23 mouse cellular contexts compared by ENCODE assay signal in genomic region chr12:75258101-75258500, GRCm38 (mm10). TPM values are rescaled to one million over a fixed set of nuclear protein-coding genes. Genes with fewer than 3 reads are reported as not detected.
A peak's percentile ranks its signal among the peaks of the same experiment; 100 is the strongest.
DNase-seq lines count a peak whose midpoint lies in the region; ATAC-seq and TF ChIP-seq lines count a peak whose summit lies in the region.
"Had no signal": no experiment of that assay in that cellular context is flagged by ENCODE, and none has a peak within 500 bp of the region (broad histone marks: within the 10 kb centered on the region; RNA-seq: fewer than 3 reads in every experiment).

No protein-coding gene starts in this region.

- H3K4me2 ChIP-seq in midbrain, postnatal 0 days (ENCODE audit: low read depth, low read length, poor library complexity, severe bottlenecking), result no peak overlapping the region
- no peak overlapping the region for H3K4me2 ChIP-seq in midbrain, embryonic 13.5 days (replicated peaks)
- H3K4me2 ChIP-seq: embryonic facial prominence, embryonic 15.5 days; heart, embryonic 11.5 days; limb, embryonic 12.5 days; liver, embryonic 11.5 days had no signal

- H3K36me3 ChIP-seq in kidney, adult 2 months (ENCODE audit: control insufficient read depth, insufficient read depth, low read length), result no peaks in the 10 kb centered on the region
- H3K36me3 ChIP-seq in midbrain, postnatal 0 days (ENCODE audit: insufficient read depth, low read length), result no peaks in the 10 kb centered on the region
- no peaks in the 10 kb centered on the region for H3K36me3 ChIP-seq in midbrain, embryonic 13.5 days
- H3K36me3 ChIP-seq: embryonic facial prominence, embryonic 15.5 days; limb, embryonic 12.5 days had no signal

- no peak overlapping the region for H3K27ac ChIP-seq in kidney, adult 2 months (ENCODE audit: insufficient read depth, low read depth, low read length)
- no peak overlapping the region for H3K27ac ChIP-seq in midbrain, postnatal 0 days (ENCODE audit: low read depth, low read length)
- no peak overlapping the region for H3K27ac ChIP-seq in midbrain, embryonic 13.5 days
- H3K27ac ChIP-seq: embryonic facial prominence, embryonic 15.5 days; limb, embryonic 12.5 days; macrophage had no signal

- WGBS in kidney, adult 2 months, result 57% methylated on average over 4 of the region's 4 CpGs
- 72% methylated on average over 4 of the region's 4 CpGs for WGBS in midbrain, postnatal 0 days
- 91% methylated on average over 4 of the region's 4 CpGs for WGBS in midbrain, embryonic 13.5 days

- H3K4me3 ChIP-seq in kidney, adult 2 months (ENCODE audit: insufficient read depth, low read depth, low read length), result no peak overlapping the region
- no peak overlapping the region for H3K4me3 ChIP-seq in midbrain, postnatal 0 days (ENCODE audit: low read depth, low read length)
- no peak overlapping the region for H3K4me3 ChIP-seq in midbrain, embryonic 13.5 days (replicated peaks)
- H3K4me3 ChIP-seq: embryonic facial prominence, embryonic 15.5 days; limb, embryonic 12.5 days had no signal

- H3K4me1 ChIP-seq in kidney, adult 2 months (ENCODE audit: control insufficient read depth, insufficient read depth, low read length), result no peaks in the 10 kb centered on the region
- no peaks in the 10 kb centered on the region for H3K4me1 ChIP-seq in midbrain, postnatal 0 days (ENCODE audit: insufficient read depth, low read length)
- H3K4me1 ChIP-seq in midbrain, embryonic 13.5 days (replicated peaks), result no peaks in the 10 kb centered on the region
- H3K4me1 ChIP-seq: embryonic facial prominence, embryonic 15.5 days; limb, embryonic 12.5 days had no signal

- no peak overlapping the region for H3K9ac ChIP-seq in midbrain, postnatal 0 days (replicated peaks; ENCODE audit: low read length, poor library complexity, severe bottlenecking)
- H3K9ac ChIP-seq in midbrain, embryonic 13.5 days (replicated peaks), result no peak overlapping the region
- H3K9ac ChIP-seq: embryonic facial prominence, embryonic 15.5 days; forebrain, postnatal 0 days; limb, embryonic 12.5 days; liver, postnatal 0 days had no signal

- H3K27me3 ChIP-seq in kidney, adult 2 months (replicated peaks; ENCODE audit: control insufficient read depth, insufficient read depth, low read length), result no peaks in the 10 kb centered on the region
- no peaks in the 10 kb centered on the region for H3K27me3 ChIP-seq in midbrain, postnatal 0 days (ENCODE audit: insufficient read depth, low read length)
- no peaks in the 10 kb centered on the region for H3K27me3 ChIP-seq in midbrain, embryonic 13.5 days
- H3K27me3 ChIP-seq: embryonic facial prominence, embryonic 15.5 days; limb, embryonic 12.5 days had no signal

- no peaks in the 10 kb centered on the region for H3K9me3 ChIP-seq in midbrain, postnatal 0 days (ENCODE audit: low read length)
- H3K9me3 ChIP-seq in midbrain, embryonic 13.5 days, result no peaks in the 10 kb centered on the region
- H3K9me3 ChIP-seq: embryonic facial prominence, embryonic 15.5 days; limb, embryonic 12.5 days had no signal

- ATAC-seq in midbrain, postnatal 0 days (ENCODE audit: low FRiP score), result no peak
- no peak for ATAC-seq in midbrain, embryonic 13.5 days
- ATAC-seq in erythroblast, adult 5-6 weeks (replicated peaks; ENCODE audit: low FRiP score, poor library complexity, severe bottlenecking), result no peak
- ATAC-seq: activated CD4-positive, CD25-positive, alpha-beta regulatory T cell, adult 4 months; forebrain, postnatal 0 days; liver, postnatal 0 days; lung, postnatal 0 days had no signal

- no peak for TF ChIP-seq CTCF in kidney, adult 2 months (conservative IDR thresholded peaks at IDR 0.05; ENCODE audit: insufficient read depth, insufficient read length, low read depth, low read length)
- TF ChIP-seq CTCF in midbrain, postnatal 0 days (IDR thresholded peaks at IDR 0.05), result no peak

- peak; percentile 30 for DNase-seq in kidney, adult 2 months
- no peak for DNase-seq in kidney, adult 11 months
- DNase-seq in midbrain, postnatal 0 days (ENCODE audit: low spot score), result peak; percentile 27
- peak; percentile 40 to 43 for DNase-seq in kidney, postnatal 25 days
- DNase-seq in thymus, postnatal 4 days, result no peak
- DNase-seq: adrenal gland, adult 8-10 months; cerebellum, adult 2 months; forebrain, postnatal 0 days; gastrocnemius, postnatal 14 days; heart, adult 11 months; liver, postnatal 0 days; right cerebral cortex, postnatal 25 days; thymus, postnatal 14 days had no signal

- TF ChIP-seq POLR2A in kidney, adult 2 months (IDR thresholded peaks at IDR 0.05; ENCODE audit: low read depth, low read length), result no peak

RNA-seq across cellular contexts. Expression of gene Rhoj, which starts 50.0 kb away (rescaled TPM):
- polyA plus RNA-seq in kidney, adult 2 months (2012; rRNA removed), result 19.5 and 21.7 TPM in 2 replicates
- total RNA-seq in midbrain, postnatal 0 days (2014; rRNA removed), result 17.5 and 27.0 TPM in 2 replicates
- polyA plus RNA-seq in midbrain, postnatal 0 days (2015; fragmentation: Nextera tagmentation; extraction: Ambion mirVana), result 13.3 and 13.7 TPM in 2 replicates
- polyA plus RNA-seq in midbrain, embryonic 13.5 days (2015; fragmentation: Nextera tagmentation; extraction: Ambion mirVana), result 17.9 and 23.5 TPM in 2 replicates
- 1.2 and 2.3 TPM in 2 replicates for total RNA-seq in erythroblast, adult 5-6 weeks (2015; ENCODE audit: low replicate concordance)
- total RNA-seq in erythroblast, adult 5-6 weeks (2017; ENCODE audit: low replicate concordance), result 0.09 and 2.6 TPM in 2 replicates
- total RNA-seq: MEL had no signal
- polyA plus RNA-seq: activated CD4-positive, CD25-positive, alpha-beta regulatory T cell, adult 4 months had no signal

Comparison
In these comparisons a context has a peak if more than half of its experiments do, and no peak if none do; other contexts are left out.
1. DNase-seq: peak in kidney, adult 2 months (single experiment), midbrain, postnatal 0 days (single experiment) and kidney, postnatal 25 days (2 of 2); none in kidney, adult 11 months (single experiment) and thymus, postnatal 4 days (single experiment).